Mouse (Mus musculus): ENCODE measurements around the gene Exosc8. TPM values are rescaled to one million over a fixed set of nuclear protein-coding genes. Genes with fewer than 3 reads are reported as not detected.
A peak's percentile ranks its signal among the peaks of the same experiment; 100 is the strongest.

Gene Exosc8
- polyA plus RNA-seq, 1 experiment from 2014 or later: 196 TPM

- Histone ChIP-seq H3K27ac (peak within 1 kb of the TSS; percentile 91), H3K4me3 (peak within 1 kb of the TSS; percentile 83), H3K4me1 (peaks cover 12% of the 10 kb centered on the region; the same call in 1 of the 2 replicates), H3K36me3 (replicated peaks) (peaks cover 30% of the 10 kb centered on the region), H3K27me3 (ENCODE audit: poor library complexity, severe bottlenecking) (no peaks in the 10 kb centered on the region), H3K9me3 (no peaks in the 10 kb centered on the region)
- DNase-seq (ENCODE audit: extremely low spot score, low spot score): peak; percentile 96
- 2% methylated on average over 65 of the region's 65 CpGs for WGBS
Observed at GRCm38 (mm10) chr3:54692202-54693055, 42.8 kb downstream of the Exosc8 start, which contains the start of gene Supt20. Supt20 (plus strand) TSS chr3:54692807.

DNA sequence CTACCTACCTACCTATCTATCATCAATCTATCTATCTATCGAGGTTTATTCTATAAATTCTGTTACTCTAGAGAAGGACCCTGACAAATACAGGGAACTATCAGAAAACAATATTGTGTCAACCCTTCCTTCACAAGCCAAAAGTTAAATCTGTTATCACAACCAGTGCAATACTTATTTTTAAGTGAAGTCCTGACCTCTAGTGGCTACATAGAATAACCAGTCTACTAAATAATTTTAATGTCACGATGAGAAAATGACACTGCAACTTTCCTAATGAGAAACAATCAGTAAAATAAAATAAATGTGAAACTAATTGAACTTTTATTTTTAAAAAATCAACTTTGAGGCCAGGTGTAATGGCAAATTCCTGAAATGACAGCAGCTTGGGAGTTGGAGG is 46.1 kb downstream of the Exosc8 start:
- Histone ChIP-seq H3K27ac (no peak overlapping the region), H3K9me3 (no peaks in the 10 kb centered on the region), H3K4me1 (peaks cover 8% of the 10 kb centered on the region; the same call in 1 of the 2 replicates), H3K27me3 (ENCODE audit: poor library complexity, severe bottlenecking) (no peaks in the 10 kb centered on the region), H3K36me3 (replicated peaks) (no peaks in the 10 kb centered on the region), H3K4me3 (no peak overlapping the region)
- WGBS: 61% methylated on average over 2 of the region's 2 CpGs
- DNase-seq (ENCODE audit: extremely low spot score, low spot score): no peak

GRCm38 (mm10) chr3:54687245-54687644 is 47.9 kb downstream of the Exosc8 start:
- Histone ChIP-seq H3K27me3 (ENCODE audit: poor library complexity, severe bottlenecking) (no peaks in the 10 kb centered on the region), H3K9me3 (no peaks in the 10 kb centered on the region), H3K4me1 (peaks cover 3% of the 10 kb centered on the region; the same call in 1 of the 2 replicates), H3K36me3 (replicated peaks) (no peaks in the 10 kb centered on the region), H3K4me3 (no peak overlapping the region), H3K27ac (no peak overlapping the region)
- 75% methylated on average over 2 of the region's 2 CpGs for WGBS
- DNase-seq (ENCODE audit: extremely low spot score, low spot score): no peak

DNA sequence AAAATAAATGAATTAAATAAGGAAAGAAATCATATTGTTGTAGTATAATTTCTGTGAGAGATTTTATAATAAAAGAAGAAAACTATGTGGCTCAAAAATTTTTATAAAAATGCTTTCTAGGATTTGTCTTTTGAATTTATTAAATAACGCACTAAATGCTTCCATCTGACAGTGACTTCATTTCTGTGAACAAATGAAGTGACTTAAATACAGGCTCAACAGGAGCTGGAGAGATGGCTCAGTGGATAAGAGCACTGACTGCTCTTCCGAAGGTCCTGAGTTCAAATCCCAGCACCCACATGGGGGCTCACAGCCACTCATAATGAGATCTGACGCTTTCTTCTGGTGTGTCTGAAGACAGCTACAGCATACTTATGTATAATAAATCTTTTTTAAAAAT is 50.0 kb downstream of the Exosc8 start:
- Histone ChIP-seq H3K27me3 (ENCODE audit: poor library complexity, severe bottlenecking) (no peaks in the 10 kb centered on the region), H3K27ac (no peak overlapping the region), H3K36me3 (replicated peaks) (no peaks in the 10 kb centered on the region), H3K9me3 (no peaks in the 10 kb centered on the region), H3K4me3 (no peak overlapping the region), H3K4me1 (no peaks in the 10 kb centered on the region)
- WGBS: 94% methylated on average over 3 of the region's 3 CpGs
- no peak for DNase-seq (ENCODE audit: extremely low spot score, low spot score)

DNA sequence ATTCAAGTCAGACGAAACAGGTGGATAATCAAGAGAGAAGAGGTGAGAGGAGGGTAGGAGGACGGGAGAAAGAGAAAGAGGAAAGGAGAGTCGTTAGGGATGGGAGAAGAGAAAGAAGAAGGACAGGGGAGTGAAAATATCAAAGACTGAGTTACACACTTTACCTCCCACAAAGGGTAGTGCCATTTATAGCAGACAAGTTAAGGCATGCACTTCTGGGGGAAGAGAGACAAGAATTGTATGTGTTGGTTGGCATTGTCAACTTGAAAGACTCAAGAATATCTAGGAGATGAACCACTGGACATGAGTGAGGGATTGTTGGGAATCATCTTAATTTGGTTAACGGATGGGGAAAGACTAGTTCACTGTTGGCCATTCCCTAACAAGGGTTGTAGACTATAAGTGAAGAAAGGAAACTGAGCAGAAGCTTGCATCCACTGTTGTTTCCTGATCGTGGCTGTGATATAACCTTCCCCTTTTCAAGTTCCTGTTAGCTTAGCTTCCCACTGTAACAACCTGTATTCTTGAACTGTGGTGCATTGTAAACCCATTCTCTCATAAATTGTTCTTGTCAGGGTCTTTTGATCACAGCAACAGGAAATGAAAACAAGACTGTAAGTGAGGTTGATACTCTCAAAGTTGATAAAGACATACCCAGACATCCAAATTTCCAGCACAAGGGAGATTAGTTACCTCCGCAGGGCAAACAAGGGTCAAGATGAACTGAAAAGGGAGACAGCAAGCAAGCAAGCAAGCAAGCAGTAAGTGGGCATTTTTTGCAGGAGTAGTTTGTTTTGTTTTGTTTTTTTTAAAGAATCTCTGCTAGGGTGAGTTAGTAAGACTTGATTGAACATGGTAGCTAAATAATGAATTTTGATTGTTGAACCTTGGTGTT is 53.6 kb downstream of the Exosc8 start:
- Histone ChIP-seq H3K4me3 (no peak overlapping the region), H3K4me1 (no peaks in the 10 kb centered on the region), H3K36me3 (replicated peaks) (no peaks in the 10 kb centered on the region), H3K27me3 (ENCODE audit: poor library complexity, severe bottlenecking) (no peaks in the 10 kb centered on the region), H3K27ac (no peak overlapping the region), H3K9me3 (no peaks in the 10 kb centered on the region)
- no peak for DNase-seq (ENCODE audit: extremely low spot score, low spot score)
- 75% methylated on average over 6 of the region's 6 CpGs for WGBS

Other genes starting within 250 kb of the Exosc8 start
- 101 and 105 TPM in 2 replicates for gene Supt20, start 42.6 kb downstream of the Exosc8 start, polyA plus RNA-seq (2016; fragmentation: Nextera tagmentation; extraction: Ambion mirVana)
- gene Gm21958, start 21.0 kb downstream of the Exosc8 start, polyA plus RNA-seq (2016; fragmentation: Nextera tagmentation; extraction: Ambion mirVana): 0.47 TPM in 1 of 2 replicates, not detected in the other
- gene Alg5, start 146 bp upstream of the Exosc8 start, polyA plus RNA-seq (2016; fragmentation: Nextera tagmentation; extraction: Ambion mirVana): 40.8 and 42.6 TPM in 2 replicates
- gene Smad9, start 20.2 kb upstream of the Exosc8 start, polyA plus RNA-seq (2016; fragmentation: Nextera tagmentation; extraction: Ambion mirVana): 0.09 TPM in 2 replicates
- gene Rfxap, start 72.4 kb upstream of the Exosc8 start, polyA plus RNA-seq (2016; fragmentation: Nextera tagmentation; extraction: Ambion mirVana): 35.9 and 38.9 TPM in 2 replicates
- 0.14 and 0.16 TPM in 2 replicates for gene Sertm1, start 180.5 kb upstream of the Exosc8 start, polyA plus RNA-seq (2016; fragmentation: Nextera tagmentation; extraction: Ambion mirVana)

Measured in forebrain, embryonic 10.5 days (tissue).